Mouse (Mus musculus) heart, postnatal 0 days (tissue): ENCODE results near the gene Crcp. TPM values are rescaled to one million over a fixed set of nuclear protein-coding genes. Genes with fewer than 3 reads are reported as not detected.
"Not testable (repeated sequence)": the region's sequence is repeated elsewhere in the genome, so short reads cannot be mapped to it uniquely, and the experiment has no call there.

ENCODE experiments used
- ATAC-seq: fragments of 200-750 bp; cut with Nextera tagmentation; 2 replicates; pipeline ENCODE4 v1.8.0; 2017; ENCODE audit warnings: low read depth, moderate number of reproducible peaks, moderate library complexity; ENCODE audit not compliant: insufficient read depth
- DNase-seq: peaks from one replicate; pipeline ENCODE4 v3.0.0-alpha.2; 2016; ENCODE audit warnings: low spot score
- H3K27ac ChIP-seq: fragments of 300-500 bp; sonication (generic); 2 replicates; pipeline ENCODE4 v1.5.1; 2014; ENCODE audit warnings: low read depth, mild to moderate bottlenecking
- H3K27me3 ChIP-seq: fragments of 300-500 bp; sonication (generic); 2 replicates; pipeline ENCODE4 v1.6.1; 2014; ENCODE audit warnings: low read length, mixed read lengths; ENCODE audit not compliant: control insufficient read depth, insufficient read depth
- H3K36me3 ChIP-seq: fragments of 300-500 bp; sonication (generic); replicated peaks from 2 replicates; pipeline ENCODE4 v1.6.1; 2014; ENCODE audit warnings: low read length, mixed read lengths; ENCODE audit not compliant: control insufficient read depth, insufficient read depth
- H3K4me1 ChIP-seq: fragments of 300-500 bp; sonication (generic); 2 replicates; pipeline ENCODE4 v1.6.1; 2014; ENCODE audit warnings: antibody characterized with exemption; ENCODE audit not compliant: control insufficient read depth, insufficient read depth
- H3K4me2 ChIP-seq: fragments of 300-500 bp; sonication (generic); 2 replicates; pipeline ENCODE4 v1.6.1; 2014; ENCODE audit warnings: low read depth, mild to moderate bottlenecking, low read length, moderate library complexity
- H3K4me3 ChIP-seq: fragments of 300-500 bp; sonication (generic); 2 replicates; pipeline ENCODE4 v1.5.1; 2014; ENCODE audit warnings: low read depth, low read length
- H3K9ac ChIP-seq: fragments of 300-500 bp; sonication (generic); replicated peaks from 2 replicates; pipeline ENCODE4 v1.6.1; 2014; ENCODE audit warnings: low read depth, low read length, mixed read lengths
- H3K9me3 ChIP-seq: fragments of 300-500 bp; sonication (generic); replicated peaks from 2 replicates; pipeline ENCODE4 v1.6.1; 2016; ENCODE audit warnings: low read length; ENCODE audit not compliant: control insufficient read depth
- CTCF ChIP-seq: IDR thresholded peaks from 2 replicates; pipeline ENCODE4 v1.5.1; 2016; ENCODE audit warnings: antibody characterized with exemption, control low read depth, low read depth
- EP300 ChIP-seq: IDR thresholded peaks from 2 replicates; pipeline ENCODE4 v1.6.1; 2016; ENCODE audit warnings: antibody characterized with exemption, low read depth
- WGBS: fragments of 180-500 bp; shearing (Covaris S2); extraction: QIAGEN DNeasy Blood & Tissue Kit; methylation state at CpG from one replicate; pipeline ENCODE4 v1.1.7; 2014; 5-methylcytosine and 5-hydroxymethylcytosine counted together
- polyA plus RNA-seq: library from polyadenylated mRNA; unstranded; fragments of >200 nt; fragmentation: Nextera tagmentation; extraction: Ambion mirVana; gene quantifications from 2 replicates; pipeline ENCODE4 v1.2.1, GENCODE M21; 2015
- total RNA-seq: library from RNA; depleted of rRNA; stranded (reverse); fragments of >200 nt; gene quantifications from 2 replicates; pipeline ENCODE4 v1.2.3, GENCODE M21; 2014; ENCODE audit warnings: low replicate concordance

Gene Crcp
- total and polyA plus RNA-seq, 2 experiments from 2014 or later: 9.7 to 20.8 TPM

DNA sequence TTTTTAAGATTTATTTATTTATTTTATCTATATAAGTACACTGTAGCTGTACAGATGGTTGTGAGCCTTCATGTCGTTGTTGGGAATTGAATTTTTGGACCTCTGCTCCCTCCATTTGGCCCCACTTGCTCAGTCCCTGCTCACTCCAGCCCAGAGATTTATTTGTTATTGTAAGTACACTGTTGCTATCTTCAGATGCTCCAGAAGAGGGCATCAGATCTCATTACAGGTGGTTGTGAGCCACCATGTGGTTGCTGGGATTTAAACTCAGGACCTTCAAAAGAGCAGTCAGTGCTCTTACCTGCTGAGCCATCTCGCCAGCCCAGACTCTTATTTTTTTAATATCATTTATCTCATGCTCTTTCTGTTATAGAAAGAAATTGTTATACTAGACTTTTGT is 7.2 kb downstream of the Crcp start:
- 0 out of 2 replicates have a peak, but pooled peaks have one; percentile 13 for TF ChIP-seq CTCF
- not testable (repeated sequence) for H3K27me3 ChIP-seq, H3K4me3 ChIP-seq, DNase-seq, H3K4me1 ChIP-seq, ATAC-seq, H3K9me3 ChIP-seq, H3K4me2 ChIP-seq, H3K27ac ChIP-seq, H3K9ac ChIP-seq
- peaks cover 29% of the 10 kb centered on the region for H3K36me3 ChIP-seq
- 74% methylated on average over 2 of the region's 2 CpGs for WGBS

DNA sequence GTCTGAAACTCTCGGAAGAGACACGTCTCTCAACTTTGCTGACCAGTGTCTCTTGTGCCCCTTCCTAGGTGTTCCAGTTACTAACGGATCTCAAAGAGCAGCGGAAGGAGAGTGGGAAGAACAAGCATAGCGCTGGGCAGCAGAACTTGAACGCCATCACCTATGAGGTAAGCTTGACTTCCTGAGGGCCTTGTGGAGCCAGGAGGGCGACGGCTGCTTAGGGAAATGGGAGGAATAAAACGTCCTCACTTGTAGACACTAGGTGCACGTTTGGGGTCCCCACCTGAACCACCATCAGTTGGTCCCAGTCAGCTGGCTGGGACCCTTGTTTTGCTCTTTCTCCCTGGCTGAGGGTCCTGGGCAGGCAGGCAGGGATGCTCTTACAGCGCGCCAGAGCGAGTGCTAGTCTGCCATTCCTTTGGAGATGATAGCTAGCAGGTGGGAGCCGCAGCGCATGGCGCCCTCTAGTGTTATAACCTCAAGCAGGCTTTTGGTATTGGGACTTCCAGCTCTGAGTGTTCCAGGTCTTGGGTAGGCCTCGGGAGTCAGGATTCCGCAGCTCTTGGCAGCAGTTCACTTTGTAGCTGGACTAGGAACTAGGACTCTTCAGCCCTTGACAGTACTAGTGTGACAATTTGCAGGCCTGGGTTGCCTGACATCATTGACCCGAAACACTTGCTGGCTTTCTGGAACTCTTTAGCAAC is 8.8 kb downstream of the Crcp start:
- WGBS: 60% methylated on average over 19 of the region's 19 CpGs
- H3K27ac ChIP-seq: peak overlapping the region; percentile 25; the same call in 1 of the 2 replicates
- peak; percentile 79 for DNase-seq
- H3K4me1 ChIP-seq: no peaks in the 10 kb centered on the region
- H3K4me3 ChIP-seq: no peak overlapping the region
- no peaks in the 10 kb centered on the region for H3K9me3 ChIP-seq
- H3K36me3 ChIP-seq: peaks cover 45% of the 10 kb centered on the region
- TF ChIP-seq EP300: no peak
- peak; percentile 81 for TF ChIP-seq CTCF
- no peak overlapping the region for H3K9ac ChIP-seq
- ATAC-seq: peak; percentile 92
- 0 out of 2 replicates have a peak, but pooled peaks cover 7% of the 10 kb centered on the region for H3K27me3 ChIP-seq
- H3K4me2 ChIP-seq: no peak overlapping the region

GRCm38 (mm10) chr5:130040797-130041196 is 11.7 kb downstream of the Crcp start:
- H3K4me1 ChIP-seq: no peaks in the 10 kb centered on the region
- 87% methylated on average over 4 of the region's 4 CpGs for WGBS
- no peak for DNase-seq
- no peak for ATAC-seq
- H3K4me2 ChIP-seq: no peak overlapping the region
- TF ChIP-seq CTCF: no peak
- no peak for TF ChIP-seq EP300
- H3K27ac ChIP-seq: no peak overlapping the region
- H3K36me3 ChIP-seq: peaks cover 43% of the 10 kb centered on the region
- no peak overlapping the region for H3K9ac ChIP-seq
- no peaks in the 10 kb centered on the region for H3K9me3 ChIP-seq
- no peak overlapping the region for H3K4me3 ChIP-seq
- H3K27me3 ChIP-seq: 0 out of 2 replicates have a peak, but pooled peaks cover 10% of the 10 kb centered on the region

GRCm38 (mm10) chr5:130041262-130041661 is 12.2 kb downstream of the Crcp start:
- Histone ChIP-seq H3K9ac (no peak overlapping the region), H3K27ac (no peak overlapping the region), H3K9me3 (no peaks in the 10 kb centered on the region), H3K36me3 (peaks cover 43% of the 10 kb centered on the region), H3K4me3 (no peak overlapping the region), H3K4me1 (no peaks in the 10 kb centered on the region), H3K27me3 (0 out of 2 replicates have a peak, but pooled peaks cover 10% of the 10 kb centered on the region), H3K4me2 (no peak overlapping the region)
- TF ChIP-seq EP300: no peak
- TF ChIP-seq CTCF: no peak
- DNase-seq: no peak
- 83% methylated on average over 4 of the region's 4 CpGs for WGBS
- ATAC-seq: no peak

DNA sequence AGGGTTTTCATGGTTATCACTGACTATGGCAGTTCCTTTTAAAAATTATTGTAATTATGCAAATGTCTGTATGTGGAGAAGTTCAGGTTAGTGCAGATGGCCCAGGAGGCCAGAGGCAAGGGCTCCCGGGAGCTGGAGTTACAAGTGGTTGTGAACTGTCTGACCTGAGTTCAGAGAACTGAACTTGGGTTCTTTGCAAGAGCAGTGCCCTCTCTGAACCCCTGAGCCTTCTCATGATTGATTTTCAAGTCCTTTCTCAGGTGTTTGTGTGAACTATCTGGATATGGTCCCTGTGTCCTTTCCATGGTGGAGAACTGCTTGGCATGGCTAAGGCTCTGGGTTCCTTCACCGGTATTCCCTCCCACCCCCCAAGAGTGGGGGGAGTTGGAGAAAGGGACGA is 14.7 kb downstream of the Crcp start:
- Histone ChIP-seq H3K27ac (no peak overlapping the region), H3K4me3 (no peak overlapping the region), H3K27me3 (peaks cover 15% of the 10 kb centered on the region), H3K4me1 (no peaks in the 10 kb centered on the region), H3K9ac (no peak overlapping the region), H3K9me3 (no peaks in the 10 kb centered on the region), H3K4me2 (no peak overlapping the region), H3K36me3 (peaks cover 48% of the 10 kb centered on the region)
- no peak for TF ChIP-seq CTCF
- no peak for TF ChIP-seq EP300
- ATAC-seq (no peak), DNase-seq (no peak)
- 82% methylated on average over 3 of the region's 3 CpGs for WGBS
